Mouse (Mus musculus) heart, postnatal 0 days (tissue): Measurements from ENCODE around the gene Hrc. TPM values are rescaled to one million over a fixed set of nuclear protein-coding genes. Genes with fewer than 3 reads are reported as not detected.
A peak's percentile ranks its signal among the peaks of the same experiment; 100 is the strongest.

ENCODE experiments used
- ATAC-seq: fragments of 200-750 bp; cut with Nextera tagmentation; 2 replicates; pipeline ENCODE4 v1.8.0; 2017; ENCODE audit warnings: low read depth, moderate number of reproducible peaks, moderate library complexity; ENCODE audit not compliant: insufficient read depth
- DNase-seq: peaks from one replicate; pipeline ENCODE4 v3.0.0-alpha.2; 2016; ENCODE audit warnings: low spot score
- H3K27ac ChIP-seq: fragments of 300-500 bp; sonication (generic); 2 replicates; pipeline ENCODE4 v1.5.1; 2014; ENCODE audit warnings: low read depth, mild to moderate bottlenecking
- H3K27me3 ChIP-seq: fragments of 300-500 bp; sonication (generic); 2 replicates; pipeline ENCODE4 v1.6.1; 2014; ENCODE audit warnings: low read length, mixed read lengths; ENCODE audit not compliant: control insufficient read depth, insufficient read depth
- H3K36me3 ChIP-seq: fragments of 300-500 bp; sonication (generic); replicated peaks from 2 replicates; pipeline ENCODE4 v1.6.1; 2014; ENCODE audit warnings: low read length, mixed read lengths; ENCODE audit not compliant: control insufficient read depth, insufficient read depth
- H3K4me1 ChIP-seq: fragments of 300-500 bp; sonication (generic); 2 replicates; pipeline ENCODE4 v1.6.1; 2014; ENCODE audit warnings: antibody characterized with exemption; ENCODE audit not compliant: control insufficient read depth, insufficient read depth
- H3K4me2 ChIP-seq: fragments of 300-500 bp; sonication (generic); 2 replicates; pipeline ENCODE4 v1.6.1; 2014; ENCODE audit warnings: low read depth, mild to moderate bottlenecking, low read length, moderate library complexity
- H3K4me3 ChIP-seq: fragments of 300-500 bp; sonication (generic); 2 replicates; pipeline ENCODE4 v1.5.1; 2014; ENCODE audit warnings: low read depth, low read length
- H3K9ac ChIP-seq: fragments of 300-500 bp; sonication (generic); replicated peaks from 2 replicates; pipeline ENCODE4 v1.6.1; 2014; ENCODE audit warnings: low read depth, low read length, mixed read lengths
- H3K9me3 ChIP-seq: fragments of 300-500 bp; sonication (generic); replicated peaks from 2 replicates; pipeline ENCODE4 v1.6.1; 2016; ENCODE audit warnings: low read length; ENCODE audit not compliant: control insufficient read depth
- CTCF ChIP-seq: IDR thresholded peaks from 2 replicates; pipeline ENCODE4 v1.5.1; 2016; ENCODE audit warnings: antibody characterized with exemption, control low read depth, low read depth
- EP300 ChIP-seq: IDR thresholded peaks from 2 replicates; pipeline ENCODE4 v1.6.1; 2016; ENCODE audit warnings: antibody characterized with exemption, low read depth
- WGBS: fragments of 180-500 bp; shearing (Covaris S2); extraction: QIAGEN DNeasy Blood & Tissue Kit; methylation state at CpG from one replicate; pipeline ENCODE4 v1.1.7; 2014; 5-methylcytosine and 5-hydroxymethylcytosine counted together
- polyA plus RNA-seq: library from polyadenylated mRNA; unstranded; fragments of >200 nt; fragmentation: Nextera tagmentation; extraction: Ambion mirVana; gene quantifications from 2 replicates; pipeline ENCODE4 v1.2.1, GENCODE M21; 2015
- total RNA-seq: library from RNA; depleted of rRNA; stranded (reverse); fragments of >200 nt; gene quantifications from 2 replicates; pipeline ENCODE4 v1.2.3, GENCODE M21; 2014; ENCODE audit warnings: low replicate concordance

Gene Hrc
- total and polyA plus RNA-seq, 2 experiments from 2014 or later, result 39.7 to 45.9 TPM

DNA sequence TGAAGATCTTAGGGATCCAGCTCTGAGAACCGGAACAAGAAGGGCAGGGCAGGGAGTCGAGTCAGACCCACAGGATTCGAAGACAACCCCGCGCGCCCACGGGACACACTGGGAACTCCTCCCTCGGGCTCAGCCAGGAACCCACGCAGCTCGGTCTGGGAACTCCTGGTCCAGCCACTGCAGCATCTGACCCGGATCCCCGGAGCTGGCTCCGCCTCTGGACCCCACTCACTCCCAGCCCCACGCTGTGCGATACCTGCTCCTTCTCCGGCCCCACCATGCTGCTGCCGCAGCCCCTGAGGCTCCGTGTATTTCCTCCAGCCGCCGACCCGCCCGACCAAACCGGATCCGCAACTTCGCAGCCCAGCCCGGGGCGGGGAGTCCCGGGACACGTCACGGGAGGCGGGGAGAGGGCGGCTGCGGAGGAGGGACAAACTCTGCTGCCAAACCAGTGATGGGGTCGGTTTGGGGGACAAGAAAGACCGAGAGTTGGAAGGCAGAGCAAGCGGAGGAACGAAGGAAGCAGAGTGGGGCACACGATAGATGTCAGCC is 1.6 kb upstream of the Hrc start, which contains the start of gene Trpm4:
Gene Trpm4, minus strand, starts transcription at position 350 of the 552 bp plus-strand sequence.
- H3K4me1 ChIP-seq, result peaks cover 22% of the 10 kb centered on the region
- TF ChIP-seq EP300, result no peak
- TF ChIP-seq CTCF, result no peak

DNA sequence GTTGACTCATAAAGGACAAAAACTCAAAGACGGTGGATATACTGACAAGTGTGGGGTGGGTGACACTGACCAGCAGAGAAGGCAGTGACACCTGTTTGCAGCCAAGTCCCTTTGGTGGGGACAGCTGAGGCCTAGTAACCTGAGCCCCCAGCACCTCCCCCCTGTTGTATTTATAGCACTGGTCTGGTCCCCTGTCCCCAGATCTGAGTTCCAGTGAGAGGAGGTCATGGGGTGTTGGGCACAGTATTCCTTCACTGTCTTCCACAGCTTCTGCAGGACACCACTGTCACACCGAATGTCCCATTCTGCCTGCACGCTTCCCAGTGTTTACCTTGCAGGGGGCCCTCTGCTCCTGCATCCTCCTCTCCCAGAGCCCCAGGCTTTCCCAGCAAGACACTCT is 485 bp upstream of the Hrc start:
- 24% methylated on average over 3 of the region's 3 CpGs for WGBS
- Histone ChIP-seq H3K4me3 (0 out of 2 replicates have a peak overlapping the region, but pooled peaks have one; percentile 65), H3K9me3 (no peaks in the 10 kb centered on the region), H3K4me2 (peak overlapping the region; percentile 81), H3K27ac (peak overlapping the region; percentile 88), H3K9ac (0 out of 2 replicates have a peak overlapping the region, but pooled peaks have one; percentile 4), H3K4me1 (peaks cover 33% of the 10 kb centered on the region), H3K36me3 (no peaks in the 10 kb centered on the region), H3K27me3 (no peaks in the 10 kb centered on the region)
- ATAC-seq, result peak; percentile 52
- DNase-seq, result peak; percentile 54
- TF ChIP-seq CTCF (no peak), EP300 (peak; percentile 37; the same call in 1 of the 2 replicates)

More for the DNA sequence above, 1.6 kb upstream of the Hrc start, which contains the start of gene Trpm4:
- Histone ChIP-seq H3K9me3 (no peaks in the 10 kb centered on the region), H3K9ac (peak within 1 kb of the TSS; percentile 63), H3K27me3 (no peaks in the 10 kb centered on the region), H3K27ac (peak within 1 kb of the TSS; percentile 88), H3K4me2 (peak within 1 kb of the TSS; percentile 81), H3K4me3 (peak within 1 kb of the TSS; percentile 65), H3K36me3 (no peaks in the 10 kb centered on the region)
- 0% methylated on average over 38 of the region's 38 CpGs for WGBS
- ATAC-seq (peak; percentile 74), DNase-seq (peak; percentile 82)

DNA sequence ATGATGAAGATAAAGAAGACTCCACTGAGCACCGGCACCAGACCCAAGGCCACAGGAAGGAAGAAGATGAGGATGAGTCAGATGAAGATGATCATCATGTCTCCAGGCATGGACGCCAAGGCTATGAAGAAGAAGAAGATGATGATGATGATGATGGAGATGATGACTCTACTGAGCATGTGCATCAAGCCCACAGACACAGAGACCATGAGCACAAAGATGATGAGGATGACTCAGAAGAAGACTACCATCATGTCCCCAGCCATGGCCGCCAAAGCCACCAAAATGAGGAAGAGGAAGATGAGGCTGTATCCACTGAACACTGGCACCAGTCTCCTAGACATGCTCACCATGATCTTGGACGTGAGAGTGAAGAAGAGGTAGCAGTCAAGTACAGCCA is 1.2 kb downstream of the Hrc start:
- peaks cover 49% of the 10 kb centered on the region for H3K4me1 ChIP-seq
- H3K9ac ChIP-seq, result no peak overlapping the region
- H3K4me2 ChIP-seq, result peak overlapping the region; percentile 94
- DNase-seq (no peak), ATAC-seq (no peak)
- 92% methylated on average over 4 of the region's 4 CpGs for WGBS
- H3K36me3 ChIP-seq, result no peaks in the 10 kb centered on the region
- no peak for TF ChIP-seq CTCF
- TF ChIP-seq EP300, result no peak
- no peak overlapping the region for H3K4me3 ChIP-seq
- H3K9me3 ChIP-seq, result no peaks in the 10 kb centered on the region
- no peak overlapping the region for H3K27ac ChIP-seq
- no peaks in the 10 kb centered on the region; the same call in 1 of the 2 replicates for H3K27me3 ChIP-seq

DNA sequence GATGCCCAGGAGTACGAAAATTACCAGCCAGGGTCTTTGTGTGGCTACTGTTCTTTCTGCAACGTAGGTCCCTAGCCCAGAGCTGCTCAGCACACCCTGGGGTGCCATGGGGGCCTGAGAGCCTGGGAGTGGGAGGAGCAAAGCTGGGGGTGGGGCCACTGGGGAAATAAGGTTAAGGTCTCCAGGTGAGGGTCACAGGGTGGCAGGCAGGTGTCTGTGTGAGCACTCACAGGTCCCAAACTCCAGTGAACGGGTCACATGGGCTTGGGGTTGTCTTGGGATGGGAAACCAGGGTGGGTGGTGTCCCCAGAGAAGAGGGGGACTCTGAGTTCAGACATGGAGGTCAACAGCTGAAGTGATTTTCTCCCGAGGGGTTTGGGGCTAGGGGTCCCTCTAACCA is 2.4 kb downstream of the Hrc start:
- 14% methylated on average over 4 of the region's 4 CpGs for WGBS
- Histone ChIP-seq H3K36me3 (no peaks in the 10 kb centered on the region), H3K4me2 (peak overlapping the region; percentile 94), H3K4me3 (peak overlapping the region; percentile 32), H3K9me3 (no peaks in the 10 kb centered on the region), H3K27me3 (no peaks in the 10 kb centered on the region; the same call in 1 of the 2 replicates), H3K4me1 (peaks cover 48% of the 10 kb centered on the region), H3K27ac (no peak overlapping the region), H3K9ac (no peak overlapping the region)
- TF ChIP-seq EP300, result no peak
- no peak for TF ChIP-seq CTCF
- ATAC-seq, result no peak
- DNase-seq, result no peak

DNA sequence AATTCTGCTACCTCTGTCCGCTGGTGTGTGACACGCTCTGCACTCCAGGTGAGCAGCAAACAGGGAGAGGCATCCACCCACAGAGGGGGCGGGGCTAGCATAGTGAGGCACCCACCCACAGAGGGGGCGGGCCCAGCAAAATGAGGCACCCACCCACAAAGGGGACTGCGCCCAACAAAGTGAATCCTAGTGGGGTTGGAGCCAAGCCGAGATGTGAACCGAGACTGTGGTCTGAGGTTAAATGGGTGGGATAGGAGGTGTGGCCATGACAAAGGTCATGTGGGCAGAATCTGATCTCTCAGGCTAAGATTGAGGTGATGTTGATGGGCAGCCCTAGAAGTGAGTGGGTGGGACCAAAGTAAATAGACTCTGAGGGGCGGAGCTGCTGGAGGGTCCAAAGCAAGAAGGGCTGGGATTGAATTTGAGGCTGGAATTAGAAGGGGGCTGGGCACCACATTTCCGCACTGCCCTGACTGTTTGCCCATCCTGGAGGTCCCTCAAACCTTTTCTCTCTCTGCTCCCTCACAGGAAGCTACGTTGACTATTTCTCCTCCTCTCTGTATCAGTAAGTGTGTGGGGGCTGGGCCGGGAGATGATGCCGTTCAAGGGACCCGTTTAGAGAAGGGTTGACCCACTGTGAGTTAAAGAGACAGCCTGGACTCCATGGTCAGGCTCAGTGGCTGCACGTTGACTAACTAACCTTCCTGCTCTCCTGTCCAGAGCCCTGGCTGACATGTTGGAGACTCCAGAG is 3.2 kb downstream of the Hrc start:
- peak overlapping the region; percentile 32 for H3K4me3 ChIP-seq

More for the DNA sequence above, 3.2 kb downstream of the Hrc start:
- no peak overlapping the region for H3K9ac ChIP-seq
- no peaks in the 10 kb centered on the region for H3K36me3 ChIP-seq
- no peaks in the 10 kb centered on the region for H3K9me3 ChIP-seq
- peaks cover 46% of the 10 kb centered on the region for H3K4me1 ChIP-seq
- no peak overlapping the region for H3K27ac ChIP-seq
- WGBS, result 8% methylated on average over 14 of the region's 14 CpGs
- peak overlapping the region; percentile 94 for H3K4me2 ChIP-seq
- TF ChIP-seq EP300 (no peak), CTCF (no peak)
- ATAC-seq (no peak), DNase-seq (no peak)
- no peaks in the 10 kb centered on the region; the same call in 1 of the 2 replicates for H3K27me3 ChIP-seq
